Mouse (Mus musculus): ENCODE results near the gene Itgae.

Gene Itgae

DNA sequence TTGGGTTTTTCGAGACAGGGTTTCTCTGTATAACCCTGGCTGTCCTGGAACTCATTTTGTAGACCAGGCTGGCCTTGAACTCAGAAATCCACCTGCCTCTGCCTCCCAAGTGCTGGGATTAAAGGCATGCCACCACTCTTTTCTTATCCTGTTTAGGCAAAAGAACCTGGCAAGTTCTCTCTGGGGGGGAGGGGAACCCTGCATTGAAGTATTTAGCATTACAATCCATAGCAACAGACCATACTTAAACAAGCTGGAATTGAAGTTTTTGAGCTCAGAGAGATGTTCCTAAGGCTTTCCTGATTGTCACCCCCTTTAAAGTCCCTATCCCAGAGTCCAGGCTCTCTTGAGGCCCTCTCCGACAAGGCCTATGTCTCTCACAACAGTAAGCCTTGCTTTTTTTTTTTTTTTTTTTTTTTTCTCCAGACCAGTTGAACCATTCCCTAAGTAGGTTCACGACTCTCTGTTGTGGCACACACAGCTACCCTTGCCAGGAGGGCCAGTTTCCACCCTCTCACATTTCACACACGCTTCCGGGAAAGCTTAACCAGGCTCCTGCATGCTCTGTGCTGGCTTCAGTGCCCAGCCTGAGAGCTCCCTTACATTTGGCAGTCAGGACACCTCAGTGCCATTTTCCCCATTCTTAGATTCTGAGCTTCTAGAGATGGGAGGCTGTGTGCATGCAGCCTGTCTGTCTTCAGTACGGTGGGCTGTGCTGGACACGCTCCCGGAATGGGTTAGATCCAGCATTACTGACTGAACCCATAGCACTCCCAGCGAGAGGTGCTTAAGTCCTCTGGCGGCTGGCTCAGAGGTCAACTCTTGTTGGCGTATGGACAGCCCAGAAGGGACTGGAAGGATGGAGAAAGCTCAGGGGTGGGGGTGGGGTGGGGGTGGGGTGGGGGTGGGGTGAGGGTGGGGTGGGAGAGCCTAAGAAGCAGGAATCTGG is 55.9 kb downstream of the Itgae start:
- no peak for DNase-seq (ENCODE audit: low read depth, low spot score)

DNA sequence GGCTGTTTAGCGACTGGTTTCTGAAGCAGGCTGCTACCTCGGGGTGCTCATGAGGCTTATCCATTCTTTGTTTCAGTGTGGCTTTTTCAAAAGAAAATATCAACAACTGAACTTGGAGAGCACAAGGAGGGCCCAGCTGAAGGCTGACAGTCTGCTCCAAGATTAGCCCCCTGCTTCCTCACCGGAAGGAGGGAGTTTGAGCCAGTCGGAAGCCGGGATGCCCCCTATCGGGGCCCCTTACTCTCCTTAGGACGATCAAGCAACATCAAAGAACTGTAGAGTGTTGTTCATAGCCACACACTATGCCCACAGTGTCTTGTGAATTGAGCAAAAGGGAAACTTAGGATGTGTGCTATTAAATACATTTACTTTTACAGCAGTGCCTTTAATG is 56.6 kb downstream of the Itgae start:
- no peak for DNase-seq (ENCODE audit: low read depth, low spot score)

DNA sequence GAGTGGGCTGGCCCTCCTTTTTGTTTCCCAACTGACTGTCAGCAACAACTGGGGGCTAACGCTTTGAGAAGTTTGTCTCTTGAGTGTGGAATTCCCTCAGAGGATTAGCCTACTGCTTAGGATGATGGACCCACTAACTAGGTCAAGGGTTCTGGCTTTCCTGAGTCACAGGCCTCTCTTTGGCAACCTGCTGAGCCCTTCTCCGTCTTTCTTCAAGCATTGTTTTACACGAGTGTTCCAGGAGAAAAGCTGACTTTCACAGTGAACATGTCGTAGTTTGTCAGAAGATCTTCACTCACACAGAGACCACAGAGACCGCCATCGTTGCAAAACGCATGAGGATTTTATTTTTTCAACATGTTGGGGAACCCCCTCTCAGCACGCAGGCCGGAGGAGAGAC is 57.8 kb downstream of the Itgae start:
- DNase-seq (ENCODE audit: low read depth, low spot score): no peak

DNA sequence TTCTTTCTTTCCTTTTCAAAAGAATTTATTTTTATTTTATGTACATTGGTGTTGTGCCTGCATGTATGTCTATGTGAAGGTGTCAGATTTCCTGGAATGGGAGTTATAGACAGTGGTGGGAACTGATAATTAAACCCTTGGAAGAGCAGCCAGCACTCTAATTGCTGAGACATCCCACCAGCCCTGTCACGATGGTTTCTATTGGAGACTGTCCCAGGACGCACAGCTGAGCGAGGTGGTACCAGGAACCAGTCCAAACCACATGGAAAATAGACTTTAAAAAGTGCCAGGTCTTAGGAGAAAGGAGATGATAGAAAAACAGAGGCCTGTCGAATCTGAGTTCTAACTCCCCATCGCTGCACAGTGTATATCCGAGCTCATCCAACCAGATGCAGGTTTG is 64.7 kb downstream of the Itgae start:
- DNase-seq (ENCODE audit: low read depth, low spot score): no peak

DNA sequence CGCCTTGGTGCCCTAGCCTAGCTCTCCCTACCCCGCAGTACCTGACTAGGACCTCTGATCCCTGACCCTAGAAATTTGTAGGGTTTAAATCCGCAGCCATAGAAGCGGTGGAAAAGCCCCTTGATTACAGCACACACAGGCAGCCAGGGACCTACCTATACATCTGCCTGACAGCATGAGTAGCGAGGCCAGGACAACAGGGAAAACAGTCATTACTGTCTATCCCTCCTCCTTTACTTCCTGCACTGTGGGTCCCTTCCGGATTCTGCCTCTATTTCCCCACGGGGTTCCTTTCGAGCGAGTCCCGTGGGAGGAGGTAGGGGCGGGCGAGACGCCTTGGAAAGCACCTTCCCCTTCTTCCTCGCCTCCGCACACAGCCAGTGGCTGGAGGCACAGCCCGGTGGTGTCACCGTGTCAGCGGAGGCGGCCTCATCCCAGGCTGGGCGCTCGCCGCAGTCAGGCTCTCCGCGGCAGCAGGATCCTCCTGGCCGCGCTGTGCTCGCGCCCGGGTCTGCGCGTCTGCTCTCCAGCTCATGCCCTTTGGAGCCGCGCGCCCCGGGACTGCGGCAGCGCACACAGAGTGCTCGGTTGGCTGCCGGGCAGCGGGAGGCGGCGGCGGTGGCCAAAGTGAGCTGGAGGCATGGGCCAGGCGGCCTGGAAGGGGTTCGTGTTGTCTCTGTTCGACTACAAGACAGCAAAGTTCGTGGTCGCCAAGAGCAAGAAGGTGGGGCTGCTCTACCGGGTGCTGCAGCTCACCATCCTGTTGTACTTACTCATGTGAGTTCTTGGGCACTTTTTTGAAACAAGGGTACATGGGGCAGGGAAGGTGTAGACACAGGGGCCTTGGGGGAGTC is 69.8 kb downstream of the Itgae start, which contains the start of gene P2rx5:
Gene P2rx5 (plus strand): TSS at position 465 of the 854 bp plus-strand sequence.
- no peak for DNase-seq (ENCODE audit: low read depth, low spot score)

DNA sequence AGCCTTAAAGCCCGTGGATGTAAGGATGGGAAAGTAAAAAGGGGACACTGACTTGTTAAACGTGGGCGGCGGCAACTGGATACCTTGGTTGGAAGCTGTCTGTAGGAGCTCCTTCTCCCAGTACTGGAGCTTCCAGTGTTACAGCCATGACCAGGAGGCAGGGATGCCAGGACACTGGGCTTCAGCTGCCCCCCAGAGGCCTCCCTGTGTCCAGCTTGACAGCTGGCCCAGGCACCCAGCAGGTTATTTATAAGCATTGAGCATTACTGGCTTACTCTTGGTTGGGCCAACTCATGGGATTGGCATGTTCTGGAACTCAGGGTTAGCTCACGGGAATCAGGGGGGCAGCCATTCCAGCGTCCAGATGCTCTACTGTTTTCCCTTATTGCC is 70.4 kb downstream of the Itgae start:
- DNase-seq (ENCODE audit: low read depth, low spot score): no peak

DNA sequence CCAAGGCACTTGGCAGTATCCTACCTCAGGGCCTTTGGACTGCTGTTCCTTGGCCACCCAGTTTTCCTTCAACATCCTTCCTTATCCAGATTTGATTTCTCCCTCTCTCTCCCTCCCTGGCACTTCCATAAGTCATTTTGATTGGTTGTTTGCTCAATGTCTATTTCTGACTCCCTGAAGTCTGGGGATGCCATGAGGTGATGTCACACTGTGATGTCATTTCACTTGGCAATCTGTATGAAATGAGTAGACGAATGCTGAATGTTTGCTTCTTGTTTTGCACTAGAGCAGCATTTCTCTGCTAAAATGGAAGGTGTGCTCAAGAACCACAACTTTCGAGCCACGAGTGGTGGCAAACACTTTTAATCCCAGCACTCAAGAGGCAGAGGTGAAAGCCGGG is 71.2 kb downstream of the Itgae start:
- DNase-seq (ENCODE audit: low read depth, low spot score): no peak

DNA sequence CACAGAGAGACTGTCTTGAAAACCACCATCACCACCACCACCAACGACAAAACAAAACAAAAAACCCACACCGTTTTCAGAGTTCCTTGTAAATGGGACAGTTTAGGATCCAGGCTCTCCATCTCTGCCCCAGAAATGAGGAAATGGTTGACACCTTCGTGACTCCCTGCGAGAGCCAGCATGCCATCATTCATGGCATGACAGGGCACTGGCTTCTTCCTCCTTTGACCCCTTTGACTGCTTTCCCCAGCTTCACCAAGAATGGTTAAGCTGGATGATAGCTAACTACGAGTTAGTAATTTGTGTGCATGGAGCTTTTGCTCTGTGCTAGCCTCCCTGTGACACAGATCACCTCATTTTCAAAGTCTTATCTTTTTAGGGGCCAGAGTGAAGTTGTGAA is 71.9 kb downstream of the Itgae start:
- no peak for DNase-seq (ENCODE audit: low read depth, low spot score)

DNA sequence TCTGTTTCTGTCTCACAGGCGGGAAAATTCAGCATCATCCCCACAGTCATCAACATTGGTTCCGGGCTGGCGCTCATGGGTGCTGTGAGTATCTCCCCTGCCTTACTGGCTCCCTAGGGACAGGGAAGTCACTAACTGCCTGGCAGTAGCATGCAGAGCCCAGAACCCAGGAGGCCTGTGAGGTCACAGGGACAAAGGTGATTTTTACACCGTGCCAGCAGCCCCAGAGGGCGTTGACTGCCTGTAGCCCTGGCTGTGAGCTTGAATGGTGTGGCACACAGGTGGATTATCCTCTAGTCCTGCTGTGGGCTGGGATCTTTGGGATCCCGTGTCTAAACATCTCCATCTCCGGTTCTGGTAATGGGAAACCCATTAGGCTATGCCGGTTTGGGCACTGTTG is 77.7 kb downstream of the Itgae start:
- no peak for DNase-seq (ENCODE audit: low read depth, low spot score)

DNA sequence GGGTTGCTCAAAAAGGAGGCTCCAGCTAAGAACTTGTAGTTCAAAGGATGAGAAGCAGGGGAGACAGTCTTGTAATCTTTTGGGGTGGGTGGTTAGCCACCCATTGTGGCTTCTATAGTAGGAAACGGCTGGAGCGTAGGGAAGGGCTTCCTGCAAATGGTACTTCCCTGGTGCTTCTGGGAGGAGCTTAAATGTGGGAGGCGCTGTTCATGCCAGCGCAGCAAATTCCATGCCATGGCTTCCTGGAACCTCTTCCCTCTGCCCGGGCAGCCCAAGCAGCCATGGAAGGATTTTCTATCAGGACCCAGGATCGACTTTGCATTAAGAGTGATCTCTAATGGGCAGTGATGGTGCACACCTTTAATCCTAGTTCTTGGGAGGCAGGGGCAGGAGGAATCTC is 78.2 kb downstream of the Itgae start:
- DNase-seq (ENCODE audit: low read depth, low spot score): no peak

DNA sequence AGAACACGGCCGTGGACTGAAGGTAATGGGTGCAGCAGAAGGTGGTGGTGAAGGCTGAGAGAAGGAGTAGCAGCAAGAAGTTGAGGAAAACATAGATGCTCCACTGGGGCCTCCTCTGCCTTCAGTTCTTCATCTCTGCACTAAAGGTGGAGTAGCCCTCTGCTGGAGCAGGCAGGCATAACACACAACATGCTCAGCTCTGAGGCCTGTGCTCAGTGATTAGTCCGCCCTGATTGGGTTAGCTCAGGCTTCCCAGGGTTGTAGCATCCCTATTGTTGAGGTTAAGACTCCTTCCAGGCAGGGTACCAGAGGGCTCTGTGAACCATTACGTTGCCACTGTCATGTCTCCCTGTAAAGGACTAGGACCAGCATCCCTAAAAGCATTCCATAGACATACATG is 78.8 kb downstream of the Itgae start:
- peak; percentile 47 for DNase-seq (ENCODE audit: low read depth, low spot score)

DNA sequence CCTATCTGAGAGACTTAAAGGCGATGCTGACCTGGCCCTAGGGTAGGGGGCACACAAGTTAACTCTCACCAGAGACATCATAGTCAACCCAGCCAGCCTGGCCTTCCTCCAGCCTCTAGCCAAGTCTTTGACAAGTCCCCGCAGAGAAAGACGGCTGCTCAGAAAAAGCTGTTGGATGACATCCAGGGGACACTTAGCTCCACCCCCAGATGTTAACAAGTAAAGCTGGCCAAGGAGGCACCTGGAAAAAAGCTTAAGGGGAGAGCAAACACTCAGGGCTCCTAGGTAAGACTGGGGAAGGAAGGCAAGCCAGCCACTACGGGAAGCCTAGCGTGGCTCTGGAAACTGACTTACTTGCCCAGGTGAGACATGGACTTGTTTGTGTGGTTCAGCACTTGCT is 81.8 kb downstream of the Itgae start:
- no peak for DNase-seq (ENCODE audit: low read depth, low spot score)

DNA sequence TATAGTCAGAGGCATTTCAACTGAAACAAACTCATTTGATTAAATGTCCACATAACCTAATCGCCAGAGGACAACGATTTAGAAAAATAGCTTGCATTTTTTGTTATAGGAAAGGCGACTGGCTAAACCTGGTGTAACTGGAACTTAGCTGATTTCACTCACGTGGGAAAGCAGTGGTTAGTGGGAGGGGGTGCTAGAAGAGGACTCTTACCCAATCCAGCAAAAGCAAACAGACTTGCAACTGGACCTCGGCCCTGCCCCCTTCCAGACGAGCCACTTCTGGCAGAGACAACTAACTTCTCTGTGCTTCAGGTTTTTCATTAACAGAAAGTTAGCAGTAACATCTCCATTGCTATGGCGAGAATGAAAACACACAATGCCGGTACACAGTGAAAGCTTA is 85.2 kb downstream of the Itgae start:
- DNase-seq (ENCODE audit: low read depth, low spot score): no peak

DNA sequence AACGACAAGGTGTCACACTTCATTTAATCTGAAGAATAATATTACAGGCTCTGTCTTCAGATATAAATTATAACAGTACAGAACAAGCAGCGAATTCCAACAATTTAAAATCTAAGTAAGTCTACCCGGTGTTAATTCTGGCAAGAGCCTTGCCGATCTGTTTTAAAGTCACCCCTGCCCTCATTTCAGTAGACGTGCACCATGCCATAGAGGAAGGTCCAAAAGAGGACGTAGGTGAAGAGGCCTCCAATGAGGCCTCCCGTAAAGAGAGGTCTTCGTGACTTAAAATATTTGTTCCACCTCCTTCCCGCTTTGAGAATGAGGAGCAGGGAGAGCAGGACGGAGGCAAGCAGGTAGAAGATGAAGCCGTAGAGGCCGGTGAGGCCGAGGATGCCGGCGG is 85.8 kb downstream of the Itgae start:
- no peak for DNase-seq (ENCODE audit: low read depth, low spot score)

DNA sequence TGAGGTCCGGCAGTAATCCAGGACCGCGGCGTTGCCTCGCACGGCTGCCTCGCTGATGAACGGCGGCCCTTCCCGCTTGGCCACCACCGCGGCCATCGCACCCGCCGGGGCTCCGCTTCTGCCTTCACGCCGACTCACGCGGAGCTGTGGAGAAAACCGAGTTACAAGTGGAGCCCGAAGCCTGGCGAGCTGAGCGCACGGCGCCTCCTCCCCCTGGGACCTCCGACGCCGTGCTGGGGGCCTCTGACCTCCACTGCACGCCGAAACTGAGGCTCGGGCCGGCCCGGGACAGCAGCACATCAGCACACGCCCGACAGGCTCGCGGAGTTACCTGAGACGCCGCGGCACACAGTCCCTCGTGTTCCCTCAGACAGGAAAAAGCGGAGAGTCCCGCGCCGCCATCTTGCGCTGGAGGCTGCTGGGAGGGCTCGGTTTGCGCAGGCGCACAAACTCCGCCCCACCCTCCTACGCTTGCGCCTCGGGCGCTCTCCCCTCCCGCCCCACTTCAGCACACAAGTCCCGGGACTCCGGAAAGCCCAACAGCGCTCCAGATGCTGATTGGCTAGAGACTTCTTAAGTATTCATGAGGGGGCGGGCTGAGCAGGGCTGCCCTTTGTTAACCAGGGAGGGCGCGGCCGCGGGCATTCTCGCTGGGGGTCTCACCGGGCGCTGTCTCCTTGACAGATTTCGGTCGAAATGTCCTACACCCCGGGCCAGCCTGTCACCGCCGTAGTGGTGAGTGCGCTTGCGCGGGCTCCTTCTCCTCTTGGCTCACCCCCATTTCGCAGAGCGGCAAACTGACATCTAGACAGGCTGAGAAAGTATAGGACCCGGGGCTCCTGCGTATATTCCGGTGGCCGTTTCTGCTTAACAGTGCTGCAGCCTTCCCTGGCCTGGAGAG is 86.5 kb downstream of the Itgae start, which contains the start of the genes Emc6 and Tax1bp3:
Gene Emc6 (minus strand): TSS at position 430 of the 901 bp plus-strand sequence.
Gene Tax1bp3 (plus strand): TSS at position 476 of the 901 bp plus-strand sequence.
- peak; percentile 98 for DNase-seq (ENCODE audit: low read depth, low spot score)

DNA sequence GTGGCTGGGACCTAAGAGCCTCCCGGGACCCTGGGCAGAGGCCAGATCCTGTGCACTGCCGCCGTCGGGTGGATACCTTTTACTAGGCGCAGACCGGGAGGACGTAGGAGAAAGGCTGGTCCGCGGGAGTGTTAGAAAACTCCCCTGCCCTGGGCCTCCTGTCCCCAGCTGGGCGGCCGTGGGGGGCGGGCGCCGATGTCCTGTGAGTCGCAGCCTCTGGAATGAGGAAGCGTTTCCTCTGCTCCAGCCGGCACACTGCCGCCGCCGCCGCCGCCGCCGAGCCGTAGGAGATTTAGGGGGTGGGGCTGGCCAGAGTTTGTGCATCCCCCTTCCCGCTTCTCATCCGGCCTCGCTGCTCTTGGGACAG is 87.1 kb downstream of the Itgae start:
- DNase-seq (ENCODE audit: low read depth, low spot score): peak; percentile 73

DNA sequence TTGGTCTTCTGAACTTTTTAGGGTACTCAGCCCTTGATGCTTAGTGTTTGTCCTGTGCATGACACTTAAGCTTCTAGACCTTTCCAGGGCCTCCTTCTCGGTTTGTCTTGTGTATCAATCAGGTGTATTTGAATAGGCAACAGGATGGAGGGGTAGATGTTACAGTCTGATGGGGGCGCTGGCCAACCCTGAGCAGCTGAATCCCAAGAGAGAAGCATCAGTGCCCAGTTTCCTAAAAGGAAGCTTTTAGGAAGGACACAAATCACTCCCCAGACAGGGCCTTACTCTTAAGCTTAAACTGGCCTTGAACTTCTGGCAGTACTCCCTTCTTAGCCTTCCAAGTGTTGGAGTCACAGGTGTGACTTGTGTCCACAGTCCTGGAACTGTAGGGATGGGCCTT is 87.5 kb downstream of the Itgae start:
- no peak for DNase-seq (ENCODE audit: low read depth, low spot score)

DNA sequence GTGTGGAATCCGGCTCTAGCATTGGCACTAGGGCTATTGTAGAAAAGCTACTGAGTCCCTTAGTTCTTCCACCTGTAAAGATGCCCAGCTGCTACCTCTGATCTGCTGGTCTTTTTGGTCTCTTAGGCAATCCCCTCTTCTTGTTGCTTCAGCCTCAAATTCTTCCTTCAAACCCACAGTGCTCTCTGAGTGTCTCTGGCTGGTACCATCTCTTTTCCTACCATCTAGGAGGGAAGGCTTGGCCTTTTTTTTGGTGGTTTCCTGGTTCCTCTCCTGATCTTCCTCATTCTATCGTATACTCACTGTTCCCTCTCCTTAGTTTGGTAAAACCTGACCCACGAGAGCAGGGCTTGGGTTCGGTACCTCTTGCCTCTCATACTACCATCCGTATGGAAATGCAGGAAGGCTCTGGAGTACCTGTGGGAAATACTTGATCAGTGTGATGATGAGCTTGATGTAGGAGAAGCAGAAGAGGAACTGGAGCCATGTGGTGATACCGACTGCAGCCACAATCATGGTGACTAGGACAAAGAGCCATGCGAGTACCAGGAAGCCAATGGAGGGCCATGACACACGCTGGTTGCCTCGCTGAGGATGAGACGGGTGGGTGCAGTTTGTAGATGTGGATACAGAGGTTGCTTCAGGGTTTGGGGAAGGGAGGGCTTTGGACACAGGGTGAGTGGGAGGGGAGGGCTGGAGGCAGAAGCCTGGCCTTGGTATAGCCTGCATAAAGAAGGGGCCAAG is 95.7 kb downstream of the Itgae start:
- no peak for DNase-seq (ENCODE audit: low read depth, low spot score)

DNA sequence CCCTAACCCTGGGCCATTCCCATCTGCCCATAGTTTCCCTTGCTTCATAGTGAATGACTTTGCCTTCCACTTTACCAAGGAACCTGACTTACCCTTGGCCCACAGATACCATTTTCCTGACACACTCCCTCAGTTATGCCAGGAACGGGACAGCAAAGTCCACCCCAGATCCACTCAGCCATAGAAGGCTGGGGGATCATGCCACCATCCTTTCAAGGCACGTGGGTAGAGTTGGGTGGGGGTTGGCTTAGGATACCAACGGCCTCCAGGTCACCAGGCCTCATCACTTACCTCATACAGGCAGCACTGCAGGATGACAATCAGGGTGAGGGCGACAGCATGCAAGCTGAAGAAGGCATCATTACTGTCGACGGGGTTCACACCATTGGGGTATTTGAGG is 96.8 kb downstream of the Itgae start:
- no peak for DNase-seq (ENCODE audit: low read depth, low spot score)

DNA sequence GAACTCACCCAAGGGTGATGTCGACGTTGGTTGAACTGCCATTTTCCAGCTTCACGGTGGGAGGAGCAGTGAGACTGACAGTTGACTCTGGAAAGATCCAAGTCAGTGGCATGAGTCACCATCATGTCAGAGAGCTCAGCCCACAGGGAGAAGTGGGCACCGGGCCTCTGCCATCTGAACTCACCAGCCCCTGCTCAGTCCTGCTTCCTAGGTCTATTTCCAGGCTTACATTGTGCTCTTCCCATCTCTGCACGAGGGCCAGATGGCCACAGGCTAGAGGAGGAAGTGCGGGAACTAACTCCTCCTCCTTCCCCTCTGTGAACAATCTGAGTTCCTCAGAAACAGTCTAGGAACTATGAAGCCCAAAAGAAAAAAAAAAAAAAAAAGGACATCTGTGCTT is 102.7 kb downstream of the Itgae start:
- no peak for DNase-seq (ENCODE audit: low read depth, low spot score)

DNA sequence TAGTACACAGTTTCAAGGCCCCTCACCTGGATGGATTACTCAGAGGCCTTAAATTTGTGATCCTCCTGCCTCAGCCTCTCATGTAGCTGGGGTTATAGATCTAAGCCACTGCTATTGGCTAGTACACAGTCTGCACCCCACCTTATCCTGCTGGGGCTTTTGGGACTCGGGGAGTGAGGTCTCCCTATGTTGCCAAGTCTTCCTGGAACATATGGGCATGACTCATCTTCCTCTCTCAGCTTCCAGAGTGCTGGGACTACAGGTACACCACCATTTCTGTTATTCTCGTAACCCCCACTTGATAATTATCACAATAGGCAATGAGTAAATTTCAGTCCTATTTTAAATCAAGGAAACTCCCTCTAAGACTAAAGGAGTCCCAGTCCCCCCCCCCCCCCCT is 104.1 kb downstream of the Itgae start:
- DNase-seq (ENCODE audit: low read depth, low spot score): no peak

Measured in forelimb bud, embryonic 11.5 days (tissue).